Mouse (Mus musculus) olfactory bulb, adult 2 months (tissue): Measurements from ENCODE around the gene Nwd1.

Experiments
- CTCF ChIP-seq: fragments of 200-500 bp; IDR thresholded peaks from 2 replicates; pipeline ENCODE4 v1.5.1; 2012; ENCODE audit warnings: low read depth, mild to moderate bottlenecking, low read length, moderate library complexity; ENCODE audit not compliant: insufficient read depth
- POLR2A ChIP-seq: fragments of 200-500 bp; IDR thresholded peaks from 2 replicates; pipeline ENCODE4 v1.6.1; 2012; ENCODE audit warnings: mild to moderate bottlenecking, low read depth, low read length, moderate library complexity; ENCODE audit not compliant: insufficient read depth

GRCm38 (mm10) chr8:72753781-72754180 is 107.3 kb downstream of the Nwd1 start:
- TF ChIP-seq CTCF (no peak), POLR2A (no peak)
